Mouse (Mus musculus): ENCODE data around the gene Trpm3. TPM values are rescaled to one million over a fixed set of nuclear protein-coding genes. Genes with fewer than 3 reads are reported as not detected.

The Trpm3 gene
- polyA plus RNA-seq, 1 experiment from 2014 or later, result 28.5 TPM

GRCm38 (mm10) chr19:22901892-22902291, 763.0 kb downstream of the Trpm3 start:
- Histone ChIP-seq H3K9ac (no peak overlapping the region), H3K4me3 (no peak overlapping the region), H3K27me3 (replicated peaks) (no peaks in the 10 kb centered on the region), H3K4me2 (no peak overlapping the region), H3K27ac (no peak overlapping the region), H3K4me1 (peaks cover 10% of the 10 kb centered on the region), H3K9me3 (no peaks in the 10 kb centered on the region), H3K36me3 (replicated peaks) (no peaks in the 10 kb centered on the region)
- WGBS, result 95% methylated on average over 7 of the region's 7 CpGs
- ATAC-seq (replicated peaks), result no peak

GRCm38 (mm10) chr19:22902386-22902785, 763.5 kb downstream of the Trpm3 start:
- WGBS, result 99% methylated on average over 6 of the region's 6 CpGs
- no peaks in the 10 kb centered on the region for H3K9me3 ChIP-seq
- H3K9ac ChIP-seq, result no peak overlapping the region
- no peak overlapping the region for H3K27ac ChIP-seq
- peaks cover 10% of the 10 kb centered on the region for H3K4me1 ChIP-seq
- no peak for ATAC-seq (replicated peaks)
- no peaks in the 10 kb centered on the region for H3K27me3 ChIP-seq (replicated peaks)
- H3K36me3 ChIP-seq (replicated peaks), result no peaks in the 10 kb centered on the region
- no peak overlapping the region for H3K4me3 ChIP-seq
- no peak overlapping the region for H3K4me2 ChIP-seq

- 0 out of 2 replicates have a peak, but pooled peaks cover 2% of the 10 kb centered on the region for H3K36me3 ChIP-seq (replicated peaks)
- ATAC-seq (replicated peaks), result peak; percentile 70
- 0 out of 2 replicates have a peak overlapping the region, but pooled peaks have one; percentile 11 for H3K4me2 ChIP-seq
- no peaks in the 10 kb centered on the region for H3K27me3 ChIP-seq (replicated peaks)
- H3K4me1 ChIP-seq, result peaks cover 10% of the 10 kb centered on the region
- peak overlapping the region; percentile 74 for H3K27ac ChIP-seq
- H3K4me3 ChIP-seq, result no peak overlapping the region
- no peak overlapping the region for H3K9ac ChIP-seq
- no peaks in the 10 kb centered on the region for H3K9me3 ChIP-seq
- 51% methylated on average over 11 of the region's 11 CpGs for WGBS
These were observed 766.2 kb downstream of the Trpm3 start for GRCm38 (mm10) chr19:22905066-22905482.

- no peak for ATAC-seq (replicated peaks)
- no peak overlapping the region for H3K4me3 ChIP-seq
- no peak overlapping the region for H3K27ac ChIP-seq
- H3K9ac ChIP-seq, result no peak overlapping the region
- H3K36me3 ChIP-seq (replicated peaks), result 0 out of 2 replicates have a peak, but pooled peaks cover 4% of the 10 kb centered on the region
- H3K27me3 ChIP-seq (replicated peaks), result no peaks in the 10 kb centered on the region
- no peaks in the 10 kb centered on the region for H3K4me1 ChIP-seq
- no peak overlapping the region for H3K4me2 ChIP-seq
- WGBS, result 83% methylated on average over 6 of the region's 6 CpGs
- H3K9me3 ChIP-seq, result no peaks in the 10 kb centered on the region
These were observed 771.8 kb downstream of the Trpm3 start for GRCm38 (mm10) chr19:22910686-22911085.

- H3K4me1 ChIP-seq, result peaks cover 4% of the 10 kb centered on the region; the same call in 1 of the 2 replicates
- no peak overlapping the region for H3K4me2 ChIP-seq
- no peaks in the 10 kb centered on the region for H3K27me3 ChIP-seq (replicated peaks)
- WGBS, result 86% methylated on average over 4 of the region's 4 CpGs
- H3K9ac ChIP-seq, result no peak overlapping the region
- 0 out of 2 replicates have a peak, but pooled peaks cover 4% of the 10 kb centered on the region for H3K36me3 ChIP-seq (replicated peaks)
- no peaks in the 10 kb centered on the region for H3K9me3 ChIP-seq
- no peak overlapping the region for H3K27ac ChIP-seq
- no peak for ATAC-seq (replicated peaks)
- no peak overlapping the region for H3K4me3 ChIP-seq
These were observed 774.1 kb downstream of the Trpm3 start for GRCm38 (mm10) chr19:22912971-22913370.

- peaks cover 4% of the 10 kb centered on the region; the same call in 1 of the 2 replicates for H3K4me1 ChIP-seq
- peak overlapping the region; percentile 55 for H3K4me2 ChIP-seq
- H3K27me3 ChIP-seq (replicated peaks), result no peaks in the 10 kb centered on the region
- 22% methylated on average over 16 of the region's 16 CpGs for WGBS
- peak; percentile 82 for ATAC-seq (replicated peaks)
- no peaks in the 10 kb centered on the region for H3K9me3 ChIP-seq
- no peaks in the 10 kb centered on the region for H3K36me3 ChIP-seq (replicated peaks)
- H3K27ac ChIP-seq, result peak overlapping the region; percentile 30
- H3K4me3 ChIP-seq, result peak overlapping the region; percentile 29
- H3K9ac ChIP-seq, result no peak overlapping the region
These were observed 777.2 kb downstream of the Trpm3 start for GRCm38 (mm10) chr19:22915868-22916642.

- Histone ChIP-seq H3K27ac (peak overlapping the region; percentile 30), H3K27me3 (replicated peaks) (no peaks in the 10 kb centered on the region), H3K4me3 (no peak overlapping the region), H3K4me1 (peaks cover 4% of the 10 kb centered on the region; the same call in 1 of the 2 replicates), H3K36me3 (replicated peaks) (no peaks in the 10 kb centered on the region), H3K9me3 (no peaks in the 10 kb centered on the region), H3K4me2 (peak overlapping the region; percentile 55; the same call in 1 of the 2 replicates), H3K9ac (no peak overlapping the region)
- WGBS, result 53% methylated on average over 18 of the region's 18 CpGs
- peak; percentile 92 for ATAC-seq (replicated peaks)
These were observed 777.9 kb downstream of the Trpm3 start for GRCm38 (mm10) chr19:22916643-22917344.

- no peak overlapping the region for H3K4me3 ChIP-seq
- H3K27me3 ChIP-seq (replicated peaks), result no peaks in the 10 kb centered on the region
- H3K27ac ChIP-seq, result no peak overlapping the region
- ATAC-seq (replicated peaks), result no peak
- H3K9ac ChIP-seq, result no peak overlapping the region
- H3K4me2 ChIP-seq, result no peak overlapping the region
- no peaks in the 10 kb centered on the region for H3K36me3 ChIP-seq (replicated peaks)
- 78% methylated on average over 3 of the region's 3 CpGs for WGBS
- no peaks in the 10 kb centered on the region for H3K9me3 ChIP-seq
- H3K4me1 ChIP-seq, result peaks cover 4% of the 10 kb centered on the region; the same call in 1 of the 2 replicates
These were observed 778.5 kb downstream of the Trpm3 start for GRCm38 (mm10) chr19:22917345-22917735.

- Histone ChIP-seq H3K4me3 (no peak overlapping the region), H3K4me2 (no peak overlapping the region), H3K27me3 (replicated peaks) (no peaks in the 10 kb centered on the region), H3K4me1 (peaks cover 4% of the 10 kb centered on the region; the same call in 1 of the 2 replicates), H3K27ac (no peak overlapping the region), H3K9ac (no peak overlapping the region), H3K36me3 (replicated peaks) (no peaks in the 10 kb centered on the region), H3K9me3 (no peaks in the 10 kb centered on the region)
- no peak for ATAC-seq (replicated peaks)
- 62% methylated on average over 5 of the region's 5 CpGs for WGBS
These were observed 782.1 kb downstream of the Trpm3 start for GRCm38 (mm10) chr19:22920949-22921348.

- Histone ChIP-seq H3K4me3 (no peak overlapping the region), H3K9ac (no peak overlapping the region), H3K36me3 (replicated peaks) (no peaks in the 10 kb centered on the region), H3K9me3 (no peaks in the 10 kb centered on the region), H3K4me2 (no peak overlapping the region), H3K27ac (no peak overlapping the region), H3K4me1 (no peaks in the 10 kb centered on the region), H3K27me3 (replicated peaks) (no peaks in the 10 kb centered on the region)
- 89% methylated on average over 18 of the region's 18 CpGs for WGBS
- ATAC-seq (replicated peaks), result no peak
These were observed 784.2 kb downstream of the Trpm3 start for GRCm38 (mm10) chr19:22922871-22923670.

- no peaks in the 10 kb centered on the region for H3K36me3 ChIP-seq (replicated peaks)
- no peak for ATAC-seq (replicated peaks)
- H3K9me3 ChIP-seq, result no peaks in the 10 kb centered on the region
- no peaks in the 10 kb centered on the region for H3K4me1 ChIP-seq
- WGBS, result 89% methylated on average over 3 of the region's 3 CpGs
- no peak overlapping the region for H3K9ac ChIP-seq
- H3K27me3 ChIP-seq (replicated peaks), result no peaks in the 10 kb centered on the region
- no peak overlapping the region for H3K27ac ChIP-seq
- H3K4me2 ChIP-seq, result no peak overlapping the region
- H3K4me3 ChIP-seq, result no peak overlapping the region
These were observed 786.4 kb downstream of the Trpm3 start for GRCm38 (mm10) chr19:22925284-22925683.

- Histone ChIP-seq H3K27me3 (replicated peaks) (no peaks in the 10 kb centered on the region), H3K4me3 (no peak overlapping the region), H3K27ac (no peak overlapping the region), H3K9ac (no peak overlapping the region), H3K4me1 (no peaks in the 10 kb centered on the region), H3K36me3 (replicated peaks) (no peaks in the 10 kb centered on the region), H3K9me3 (no peaks in the 10 kb centered on the region), H3K4me2 (no peak overlapping the region)
- WGBS, result 77% methylated on average over 9 of the region's 9 CpGs
- ATAC-seq (replicated peaks), result no peak
These were observed 787.9 kb downstream of the Trpm3 start for GRCm38 (mm10) chr19:22926753-22927152.
